Mouse (Mus musculus) urinary bladder, postnatal 10 days (tissue): ENCODE results near the gene Usp54.

Experiments used
- DNase-seq: peaks from one replicate; pipeline ENCODE4 v3.0.0; 2022; ENCODE audit warnings: low spot score

Usp54 gene

GRCm38 (mm10) chr14:20499982-20500381 is 140.9 kb downstream of the Usp54 start:
- no peak for DNase-seq
